Mouse (Mus musculus) cerebellum, adult 18-20 months (tissue): ENCODE data around the gene Carm1.

Experiments
- DNase-seq, 2 experiments: peaks; one replicate each; pipeline ENCODE4 v3.0.0; 2021

Gene Carm1

GRCm38 (mm10) chr9:21616232-21616781, 69.6 kb downstream of the Carm1 start:
- DNase-seq = peak; percentile 82 to 91

DNA sequence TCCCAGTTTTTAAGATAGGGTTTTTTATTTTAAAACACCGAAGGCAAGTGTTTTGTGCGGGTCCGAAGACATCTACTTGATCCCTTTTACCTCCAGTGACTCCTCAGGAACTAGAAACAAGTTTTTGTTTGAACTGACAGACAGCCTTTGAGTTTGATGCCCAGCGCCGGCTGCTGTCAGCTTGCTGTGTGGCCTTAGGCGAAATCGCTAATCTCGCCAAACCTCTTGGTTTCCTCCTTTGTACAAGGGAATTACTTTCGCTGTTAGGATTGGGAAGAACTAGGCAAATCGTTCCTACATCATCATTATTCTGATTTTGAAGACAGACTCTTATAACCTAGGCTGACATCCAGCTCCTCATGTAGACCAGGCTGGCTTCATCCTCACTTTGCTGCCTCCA, 70.4 kb downstream of the Carm1 start:
- DNase-seq = peak in 1 of 2 experiments; percentile 26

DNA sequence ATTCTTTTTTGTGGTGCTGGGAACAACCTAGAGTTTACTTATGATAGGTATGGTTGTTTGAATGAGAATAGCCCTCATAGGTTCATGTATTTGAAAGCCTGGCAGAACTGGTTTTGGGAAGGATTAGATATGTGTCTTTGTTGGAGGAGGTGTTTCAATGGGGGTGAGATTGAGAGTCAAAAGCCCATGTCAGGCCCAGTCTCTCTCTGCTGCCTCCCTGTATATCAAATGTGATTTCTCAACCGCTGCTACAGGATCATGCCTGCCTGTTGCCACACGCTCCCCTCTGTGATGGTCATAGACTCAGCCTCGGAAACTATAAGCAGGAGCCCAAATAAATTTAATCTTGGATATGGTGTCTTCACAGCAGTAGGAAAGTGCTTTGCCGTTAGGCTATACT, 73.5 kb downstream of the Carm1 start:
- DNase-seq = no peak

- no peak for DNase-seq
These were observed 76.0 kb downstream of the Carm1 start for GRCm38 (mm10) chr9:21622676-21623075.

DNA sequence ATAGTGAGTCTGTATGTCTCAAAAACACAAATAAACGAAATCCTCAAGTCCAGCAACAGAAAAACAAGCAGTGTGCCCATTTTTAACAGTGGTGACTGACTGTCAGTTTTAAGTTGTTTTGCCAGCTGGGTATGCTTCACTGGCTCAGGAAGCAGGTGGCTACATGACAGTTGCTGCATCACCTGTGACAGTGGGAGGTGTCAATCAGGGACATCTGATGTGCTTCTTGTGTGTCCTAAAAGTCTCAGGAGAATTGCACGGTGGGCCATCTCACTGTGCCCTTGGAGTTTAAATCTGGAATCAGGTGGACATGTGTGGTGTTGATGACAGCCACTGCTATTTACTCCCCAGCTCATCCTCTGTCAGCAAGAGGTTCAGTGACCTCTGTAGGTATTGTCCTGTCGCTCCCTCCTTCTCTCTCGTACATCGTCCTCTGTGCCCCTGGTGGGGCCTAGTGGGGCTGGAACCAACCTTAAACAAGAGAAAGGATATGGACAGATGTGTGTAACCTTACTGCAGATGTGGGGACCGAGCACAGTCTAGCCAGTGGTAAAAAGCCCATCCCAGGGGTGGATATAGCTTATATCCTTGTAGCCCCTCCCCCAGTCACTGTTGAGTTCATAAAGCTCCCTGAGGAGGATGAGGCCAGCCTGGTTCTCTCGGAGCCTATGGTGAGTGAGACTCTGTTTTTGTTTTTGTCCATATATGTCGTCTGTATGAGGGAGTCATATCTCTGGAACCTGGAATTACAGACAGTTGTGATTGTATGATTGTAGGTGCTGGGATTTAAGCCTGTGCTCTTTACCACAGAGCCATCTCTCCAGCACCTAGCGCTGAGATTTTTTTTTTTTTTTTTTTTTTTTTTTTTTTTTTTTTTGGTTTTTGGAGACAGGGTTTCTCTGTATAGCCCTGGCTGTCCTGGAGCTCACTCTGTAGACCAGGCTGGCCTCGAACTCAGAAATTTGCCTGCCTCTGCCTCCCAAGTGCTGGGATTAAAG, 78.9 kb downstream of the Carm1 start:
- no peak for DNase-seq

DNA sequence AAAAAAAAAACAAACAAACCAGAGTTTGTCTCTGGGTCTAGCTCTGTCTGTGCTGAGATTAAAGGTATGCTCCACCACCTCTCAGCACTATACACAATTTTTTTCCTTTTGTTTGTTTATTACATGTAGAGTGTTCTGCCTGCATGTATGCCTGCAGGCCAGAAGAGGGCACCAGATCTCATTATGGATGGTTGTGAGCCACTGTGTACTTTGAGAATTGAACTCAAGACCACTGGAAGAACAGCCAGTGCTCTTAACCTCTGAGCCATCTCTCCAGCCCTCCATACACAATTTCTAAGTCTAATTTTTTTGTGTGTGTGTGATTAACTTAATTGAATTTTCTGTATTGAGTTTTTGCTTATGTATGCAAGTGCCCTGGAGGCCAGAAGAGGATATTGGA, 79.9 kb downstream of the Carm1 start:
- DNase-seq = no peak

DNA sequence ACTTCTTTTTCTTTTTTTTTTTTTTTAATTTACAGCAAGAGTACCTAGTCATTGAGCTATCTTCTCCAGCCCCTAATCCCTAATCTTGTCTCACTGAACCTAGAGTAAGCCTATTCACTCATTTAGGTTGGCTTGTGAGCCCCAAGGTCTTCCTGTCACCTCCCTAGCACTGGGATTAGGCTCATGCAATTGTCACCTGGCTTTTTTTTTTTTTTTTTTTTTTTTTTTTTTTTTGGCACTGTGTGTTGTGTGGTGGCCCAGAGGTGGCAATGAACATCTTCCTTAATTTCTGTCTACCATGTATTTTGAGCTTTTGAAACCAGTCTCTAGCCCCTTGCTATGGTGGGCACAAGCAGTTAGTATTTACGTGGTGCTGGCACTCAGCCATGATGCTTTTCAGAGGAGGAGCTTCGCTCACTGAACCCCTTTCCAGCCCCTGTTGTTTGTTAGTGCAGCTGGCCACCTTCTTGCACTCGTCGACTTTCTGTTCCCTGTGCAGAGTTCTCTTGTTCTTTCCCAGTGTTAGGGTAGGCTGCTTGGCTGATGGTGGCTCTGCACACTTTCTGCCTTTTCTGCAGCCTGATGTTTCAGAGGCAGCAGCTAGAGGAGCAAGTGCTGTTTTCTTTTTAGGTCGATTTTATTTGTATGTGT, 80.6 kb downstream of the Carm1 start:
- no peak for DNase-seq

- peak; percentile 72 to 73 for DNase-seq
These were observed 84.0 kb downstream of the Carm1 start for GRCm38 (mm10) chr9:21630673-21631072.

- DNase-seq = no peak
These were observed 86.4 kb downstream of the Carm1 start for GRCm38 (mm10) chr9:21633106-21633505.

- peak in 1 of 2 experiments; percentile 52 for DNase-seq
These were observed 88.9 kb downstream of the Carm1 start for GRCm38 (mm10) chr9:21635639-21636038.

DNA sequence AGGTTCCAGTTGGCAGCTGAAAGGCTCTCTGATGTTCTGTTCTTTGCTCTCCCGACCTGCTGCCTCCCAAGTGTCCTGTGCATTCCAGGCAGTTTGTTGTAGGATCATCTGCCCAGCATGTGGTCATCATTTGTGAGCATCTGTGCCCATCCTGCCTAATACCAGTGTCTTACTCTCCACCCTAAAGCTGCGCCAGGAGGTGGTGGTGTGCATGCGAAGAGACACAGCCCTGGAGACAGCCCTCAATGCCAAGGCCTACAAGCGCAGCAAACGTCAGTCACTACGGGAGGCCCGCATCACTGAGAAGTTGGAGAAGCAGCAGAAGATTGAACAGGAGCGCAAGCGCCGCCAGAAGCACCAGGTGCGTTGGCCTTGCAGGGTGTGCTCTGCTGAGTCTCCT, 92.3 kb downstream of the Carm1 start:
- peak; percentile 59 to 61 for DNase-seq
